Mouse (Mus musculus) ES-Bruce4 (cell line): ENCODE results near the gene Mfsd10.

Experiments
- CTCF ChIP-seq: IDR thresholded peaks from one replicate; pipeline ENCODE4 v1.8.1; 2011; ENCODE audit warnings: low read depth, low read length
- EP300 ChIP-seq: IDR thresholded peaks from 2 replicates; pipeline ENCODE4 v1.6.1; 2011; ENCODE audit warnings: low read depth, low read length; ENCODE audit not compliant: insufficient read depth
- POLR2A ChIP-seq: IDR thresholded peaks from one replicate; pipeline ENCODE4 v1.8.1; 2011; ENCODE audit warnings: low read length; ENCODE audit not compliant: insufficient read depth

- TF ChIP-seq CTCF = no peak
- no peak for TF ChIP-seq EP300
- TF ChIP-seq POLR2A = no peak
These were observed 24.9 kb upstream of the Mfsd10 start for GRCm38 (mm10) chr5:34661909-34662308.
